Mouse (Mus musculus): ENCODE measurements around the gene Ncam2.

DNA sequence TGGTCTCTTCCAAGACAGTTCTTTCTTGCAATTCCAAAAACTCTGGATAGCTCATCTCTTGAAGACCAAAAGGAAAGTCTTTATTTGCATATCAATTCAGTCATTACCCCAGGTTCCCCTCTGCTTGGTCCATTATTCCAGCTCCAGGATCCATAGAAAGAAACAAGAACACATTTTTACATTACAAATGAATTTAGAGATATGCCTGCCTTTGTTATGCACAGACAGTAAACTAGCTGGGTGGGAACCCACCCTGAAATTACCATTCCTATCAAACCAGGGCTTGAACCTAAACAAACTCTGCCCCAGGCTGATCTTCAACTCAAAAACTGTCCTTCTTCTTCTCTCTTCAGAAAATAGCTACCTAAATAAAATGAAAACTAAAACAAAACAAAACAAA, 280.6 kb downstream of the Ncam2 start:
- TF ChIP-seq POLR2A (IDR thresholded peaks at IDR 0.05; ENCODE audit: control insufficient read depth, low read depth, low read length): no peak
- TF ChIP-seq CTCF (IDR thresholded peaks at IDR 0.05; ENCODE audit: control insufficient read depth, insufficient read depth, insufficient replicate concordance, low read depth, low read length): no peak

Measured in testis, adult 2 months (tissue).